Mouse (Mus musculus): ENCODE results near the gene Gm20721. TPM values are rescaled to one million over a fixed set of nuclear protein-coding genes. Genes with fewer than 3 reads are reported as not detected.
A peak's percentile ranks its signal among the peaks of the same experiment; 100 is the strongest.

Gene Gm20721
- polyA plus RNA-seq, 1 experiment from 2014 or later, result 25.3 TPM

- Histone ChIP-seq H3K4me2 (replicated peaks) (peak overlapping the region; percentile 39), H3K27ac (peak overlapping the region; percentile 79), H3K27me3 (no peaks in the 10 kb centered on the region), H3K4me3 (no peak overlapping the region), H3K9me3 (0 out of 2 replicates have a peak, but pooled peaks cover 4% of the 10 kb centered on the region), H3K4me1 (peaks cover 75% of the 10 kb centered on the region), H3K36me3 (peaks cover 79% of the 10 kb centered on the region), H3K9ac (no peak overlapping the region)
- no peak for ATAC-seq (ENCODE audit: low FRiP score, low read depth)
- WGBS, result 48% methylated on average over 8 of the region's 8 CpGs
Measured at GRCm38 (mm10) chr2:174342793-174343400, 3.6 kb downstream of the Gm20721 start.

- ATAC-seq (ENCODE audit: low FRiP score, low read depth), result no peak
- Histone ChIP-seq H3K36me3 (peaks cover 70% of the 10 kb centered on the region), H3K4me1 (peaks cover 93% of the 10 kb centered on the region), H3K9me3 (no peaks in the 10 kb centered on the region), H3K27me3 (no peaks in the 10 kb centered on the region), H3K4me3 (no peak overlapping the region), H3K27ac (no peak overlapping the region; the same call in 1 of the 2 replicates), H3K9ac (no peak overlapping the region), H3K4me2 (replicated peaks) (no peak overlapping the region)
- 87% methylated on average over 4 of the region's 4 CpGs for WGBS
Measured at GRCm38 (mm10) chr2:174340893-174341580, 5.5 kb downstream of the Gm20721 start.

GRCm38 (mm10) chr2:174340229-174340892 lies 6.2 kb downstream of the Gm20721 start:
- WGBS, result 91% methylated on average over 3 of the region's 3 CpGs
- Histone ChIP-seq H3K9me3 (no peaks in the 10 kb centered on the region), H3K4me1 (peaks cover 100% of the 10 kb centered on the region), H3K27ac (no peak overlapping the region), H3K4me2 (replicated peaks) (no peak overlapping the region), H3K27me3 (no peaks in the 10 kb centered on the region), H3K9ac (no peak overlapping the region), H3K36me3 (peaks cover 63% of the 10 kb centered on the region), H3K4me3 (no peak overlapping the region)
- ATAC-seq (ENCODE audit: low FRiP score, low read depth), result no peak

DNA sequence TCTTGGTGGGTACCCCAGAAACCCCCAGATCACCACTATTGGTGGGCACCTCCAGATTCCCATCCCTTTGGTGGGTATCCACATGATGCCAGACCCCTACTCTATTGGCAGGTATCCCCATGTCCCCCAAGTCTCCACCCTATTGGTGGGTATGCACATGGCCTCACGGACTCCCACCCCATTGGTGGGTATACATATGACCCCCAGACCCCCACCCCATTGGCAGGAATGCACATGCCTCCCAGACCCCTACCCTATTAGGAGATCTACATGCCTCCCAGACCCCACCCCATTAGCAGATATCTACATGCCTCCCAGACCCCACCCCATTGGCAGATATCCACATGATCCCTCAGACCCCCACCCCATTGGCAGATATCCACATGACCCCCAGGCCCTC lies 6.8 kb downstream of the Gm20721 start:
- Histone ChIP-seq H3K27ac (no peak overlapping the region; the same call in 1 of the 2 replicates), H3K9me3 (no peaks in the 10 kb centered on the region), H3K9ac (no peak overlapping the region), H3K27me3 (no peaks in the 10 kb centered on the region), H3K4me1 (peaks cover 100% of the 10 kb centered on the region), H3K4me2 (replicated peaks) (no peak overlapping the region), H3K36me3 (peaks cover 62% of the 10 kb centered on the region), H3K4me3 (no peak overlapping the region)
- ATAC-seq (ENCODE audit: low FRiP score, low read depth), result no peak
- WGBS, result 89% methylated on average over 1 of the region's 1 CpGs

DNA sequence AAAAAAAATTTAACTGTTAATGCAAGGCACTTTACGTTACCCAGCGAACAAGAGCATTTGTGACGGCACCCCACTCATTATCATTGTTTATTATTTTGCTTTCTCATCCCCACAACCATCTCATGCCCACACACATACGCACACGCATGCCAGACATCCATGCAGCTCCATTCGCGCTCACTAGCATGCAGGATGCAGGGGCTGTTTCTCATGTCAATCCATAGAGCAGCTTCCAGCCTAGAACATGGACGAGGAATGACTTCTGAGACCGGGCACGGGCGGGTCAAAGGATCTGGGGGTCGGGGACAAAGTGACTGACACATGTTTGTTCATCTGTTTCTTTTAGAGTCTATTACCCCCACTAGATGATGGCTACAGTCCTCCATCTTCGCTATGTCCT lies 9.2 kb downstream of the Gm20721 start:
- H3K4me1 ChIP-seq, result peaks cover 99% of the 10 kb centered on the region
- H3K36me3 ChIP-seq, result peaks cover 50% of the 10 kb centered on the region
- no peak overlapping the region for H3K9ac ChIP-seq
- ATAC-seq (ENCODE audit: low FRiP score, low read depth), result no peak
- no peaks in the 10 kb centered on the region for H3K9me3 ChIP-seq
- whole genome bisulfite sequencing, result 87% methylated on average over 13 of the region's 13 CpGs
- no peaks in the 10 kb centered on the region for H3K27me3 ChIP-seq
- no peak overlapping the region for H3K4me2 ChIP-seq (replicated peaks)
- H3K4me3 ChIP-seq, result no peak overlapping the region
- H3K27ac ChIP-seq, result no peak overlapping the region

- ATAC-seq (ENCODE audit: low FRiP score, low read depth), result no peak
- Histone ChIP-seq H3K4me3 (0 out of 2 replicates have a peak overlapping the region, but pooled peaks have one; percentile 8), H3K36me3 (peaks cover 29% of the 10 kb centered on the region), H3K27ac (no peak overlapping the region), H3K9ac (peak overlapping the region; percentile 35; the same call in 1 of the 2 replicates), H3K9me3 (no peaks in the 10 kb centered on the region), H3K27me3 (no peaks in the 10 kb centered on the region), H3K4me2 (replicated peaks) (peak overlapping the region; percentile 80), H3K4me1 (peaks cover 78% of the 10 kb centered on the region)
- 78% methylated on average over 10 of the region's 10 CpGs for WGBS
Measured at GRCm38 (mm10) chr2:174334415-174334814, 12.1 kb downstream of the Gm20721 start.

- Histone ChIP-seq H3K9ac (no peak overlapping the region), H3K27me3 (no peaks in the 10 kb centered on the region), H3K4me1 (peaks cover 72% of the 10 kb centered on the region), H3K36me3 (peaks cover 21% of the 10 kb centered on the region), H3K4me3 (peak overlapping the region; percentile 97; the same call in 1 of the 2 replicates), H3K27ac (no peak overlapping the region), H3K9me3 (peaks cover 2% of the 10 kb centered on the region; the same call in 1 of the 2 replicates), H3K4me2 (replicated peaks) (peak overlapping the region; percentile 80)
- 48% methylated on average over 7 of the region's 7 CpGs for WGBS
- ATAC-seq (ENCODE audit: low FRiP score, low read depth), result no peak
Measured at GRCm38 (mm10) chr2:174333239-174333890, 13.1 kb downstream of the Gm20721 start.

DNA sequence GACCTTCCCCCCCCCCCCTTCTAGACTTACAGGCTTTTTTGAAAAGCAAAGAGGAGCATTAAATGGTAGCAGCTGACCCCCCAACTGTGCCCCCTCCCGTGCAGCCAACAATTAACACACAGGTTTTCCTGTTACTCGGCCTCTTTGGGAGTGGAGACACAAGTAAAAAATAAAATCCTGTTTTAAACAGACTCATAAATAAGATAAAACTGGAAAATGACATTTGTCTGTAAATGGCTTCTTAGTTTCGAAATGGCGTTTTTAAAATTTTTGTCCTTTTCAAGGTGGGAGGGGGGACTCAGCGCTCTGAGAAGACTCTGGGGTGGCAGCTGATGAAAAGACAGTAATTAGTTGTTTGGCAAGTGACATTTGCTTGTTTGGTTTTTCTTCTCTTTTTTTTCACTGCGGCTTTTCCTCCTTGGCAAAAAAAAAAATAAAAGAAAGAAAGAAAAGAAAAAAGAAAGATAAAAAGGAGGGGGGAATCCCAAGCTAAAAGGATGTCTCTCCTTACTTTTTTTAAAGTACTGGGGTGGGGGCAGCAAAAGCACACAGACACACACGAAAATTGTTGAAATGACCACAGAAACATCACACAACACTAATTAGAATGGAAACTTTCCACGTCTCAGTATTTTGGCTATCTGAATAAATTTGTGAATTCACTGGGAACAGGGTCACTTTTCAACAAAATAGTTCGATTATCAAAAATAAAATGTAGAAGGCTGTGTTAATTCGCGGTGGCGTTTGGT lies 15.1 kb downstream of the Gm20721 start:
- Histone ChIP-seq H3K4me3 (peak overlapping the region; percentile 97), H3K4me1 (peaks cover 55% of the 10 kb centered on the region), H3K36me3 (peaks cover 31% of the 10 kb centered on the region), H3K4me2 (replicated peaks) (peak overlapping the region; percentile 80), H3K9me3 (peaks cover 4% of the 10 kb centered on the region; the same call in 1 of the 2 replicates), H3K9ac (peak overlapping the region; percentile 100), H3K27me3 (no peaks in the 10 kb centered on the region), H3K27ac (peak overlapping the region; percentile 100; the same call in 1 of the 2 replicates)
- ATAC-seq (ENCODE audit: low FRiP score, low read depth), result no peak
- whole genome bisulfite sequencing, result 20% methylated on average over 12 of the region's 12 CpGs

DNA sequence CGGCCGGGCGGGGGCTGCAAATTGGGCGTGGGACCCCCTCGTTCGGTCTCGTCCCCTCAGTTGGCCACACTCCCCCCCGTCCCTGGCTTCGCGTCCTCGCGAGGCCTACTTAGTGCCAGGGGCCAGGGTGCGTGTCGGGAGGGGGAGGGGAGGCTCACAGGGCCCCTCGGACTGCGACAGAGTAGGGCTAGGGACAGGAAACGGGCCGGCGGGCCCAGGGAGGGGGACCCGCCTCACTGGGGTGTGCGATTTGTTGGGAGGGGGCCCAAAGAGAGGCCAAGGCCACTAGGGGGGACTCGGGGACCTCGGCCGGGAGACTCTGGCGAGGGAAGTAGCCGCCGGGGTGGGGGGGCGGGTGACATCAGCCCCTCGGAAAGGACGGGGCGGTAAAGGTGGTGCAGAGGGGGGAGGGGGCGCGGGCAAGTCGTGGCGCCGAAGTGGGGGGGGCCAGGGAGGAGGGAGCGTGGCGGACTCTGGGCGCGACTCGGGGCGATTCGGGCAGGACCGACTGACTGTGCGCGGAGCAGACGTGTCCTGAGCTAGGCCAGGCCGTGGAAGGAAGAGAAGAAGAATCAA lies 15.8 kb downstream of the Gm20721 start:
- Histone ChIP-seq H3K27ac (peak overlapping the region; percentile 100), H3K9me3 (peaks cover 4% of the 10 kb centered on the region; the same call in 1 of the 2 replicates), H3K36me3 (peaks cover 28% of the 10 kb centered on the region), H3K27me3 (no peaks in the 10 kb centered on the region), H3K4me1 (peaks cover 55% of the 10 kb centered on the region), H3K4me3 (peak overlapping the region; percentile 97), H3K9ac (peak overlapping the region; percentile 100), H3K4me2 (replicated peaks) (peak overlapping the region; percentile 80)
- peak; percentile 34 for ATAC-seq (ENCODE audit: low FRiP score, low read depth)
- WGBS, result 2% methylated on average over 39 of the region's 48 CpGs

GRCm38 (mm10) chr2:174329663-174330615 lies 16.6 kb downstream of the Gm20721 start:
- Histone ChIP-seq H3K27me3 (no peaks in the 10 kb centered on the region), H3K4me1 (peaks cover 51% of the 10 kb centered on the region), H3K27ac (peak overlapping the region; percentile 100), H3K4me2 (replicated peaks) (peak overlapping the region; percentile 80), H3K9ac (peak overlapping the region; percentile 100), H3K36me3 (peaks cover 26% of the 10 kb centered on the region), H3K4me3 (peak overlapping the region; percentile 97), H3K9me3 (peaks cover 4% of the 10 kb centered on the region; the same call in 1 of the 2 replicates)
- peak; percentile 88 for ATAC-seq (ENCODE audit: low FRiP score, low read depth)
- under 1% methylated on average over 74 of the region's 131 CpGs for WGBS

Data from limb, embryonic 13.5 days (tissue).